Mouse (Mus musculus): Measurements from ENCODE around the gene Brinp3. TPM values are rescaled to one million over a fixed set of nuclear protein-coding genes. Genes with fewer than 3 reads are reported as not detected.
A peak's percentile ranks its signal among the peaks of the same experiment; 100 is the strongest.

Gene Brinp3
- 2.5 and 3.1 TPM in 2 replicates for polyA plus RNA-seq (2016; fragmentation: Nextera tagmentation; extraction: Ambion mirVana)

GRCm38 (mm10) chr1:146494681-146495331 is at the start of gene Brinp3:
Brinp3 (plus strand) TSS chr1:146494760.
- H3K36me3 ChIP-seq: no peaks in the 10 kb centered on the region
- H3K27ac ChIP-seq: no peak within 1 kb of the TSS
- peaks cover 20% of the 10 kb centered on the region for H3K27me3 ChIP-seq
- no peaks in the 10 kb centered on the region for H3K9me3 ChIP-seq
- 1% methylated on average over 19 of the region's 19 CpGs for WGBS
- no peak within 1 kb of the TSS for H3K9ac ChIP-seq
- H3K4me3 ChIP-seq: peak within 1 kb of the TSS; percentile 35
- no peak for ATAC-seq (ENCODE audit: insufficient number of reproducible peaks, insufficient read depth, low FRiP score, low TSS enrichment)
- H3K4me2 ChIP-seq (replicated peaks): peak within 1 kb of the TSS; percentile 60
- H3K4me1 ChIP-seq: 0 out of 2 replicates have a peak, but pooled peaks cover 4% of the 10 kb centered on the region

GRCm38 (mm10) chr1:146494221-146494620 is 339 bp upstream of the Brinp3 start:
- 0 out of 2 replicates have a peak, but pooled peaks cover 4% of the 10 kb centered on the region for H3K4me1 ChIP-seq
- ATAC-seq (ENCODE audit: insufficient number of reproducible peaks, insufficient read depth, low FRiP score, low TSS enrichment): no peak
- H3K9ac ChIP-seq: no peak overlapping the region

GRCm38 (mm10) chr1:146495386-146495785 is 826 bp downstream of the Brinp3 start:
- H3K27me3 ChIP-seq: peaks cover 20% of the 10 kb centered on the region
- no peaks in the 10 kb centered on the region for H3K36me3 ChIP-seq
- H3K9ac ChIP-seq: no peak overlapping the region
- 0 out of 2 replicates have a peak, but pooled peaks cover 4% of the 10 kb centered on the region for H3K4me1 ChIP-seq
- H3K9me3 ChIP-seq: no peaks in the 10 kb centered on the region
- H3K4me3 ChIP-seq: peak overlapping the region; percentile 35
- no peak for ATAC-seq (ENCODE audit: insufficient number of reproducible peaks, insufficient read depth, low FRiP score, low TSS enrichment)
- H3K4me2 ChIP-seq (replicated peaks): peak overlapping the region; percentile 60
- 4% methylated on average over 3 of the region's 3 CpGs for WGBS
- no peak overlapping the region for H3K27ac ChIP-seq

More at GRCm38 (mm10) chr1:146494221-146494620, 339 bp upstream of the Brinp3 start:
- Histone ChIP-seq H3K27ac (no peak overlapping the region), H3K4me3 (peak overlapping the region; percentile 35), H3K36me3 (no peaks in the 10 kb centered on the region), H3K4me2 (replicated peaks) (peak overlapping the region; percentile 60), H3K27me3 (peaks cover 20% of the 10 kb centered on the region), H3K9me3 (no peaks in the 10 kb centered on the region)
- WGBS: 9% methylated on average over 7 of the region's 7 CpGs

- Histone ChIP-seq H3K27ac (no peak overlapping the region), H3K4me3 (peak overlapping the region; percentile 47), H3K4me2 (replicated peaks) (peak overlapping the region; percentile 87), H3K4me1 (0 out of 2 replicates have a peak, but pooled peaks cover 4% of the 10 kb centered on the region), H3K27me3 (peaks cover 20% of the 10 kb centered on the region), H3K36me3 (no peaks in the 10 kb centered on the region), H3K9ac (peak overlapping the region; percentile 48; the same call in 1 of the 2 replicates), H3K9me3 (no peaks in the 10 kb centered on the region)
- under 1% methylated on average over 28 of the region's 28 CpGs for WGBS
- peak; percentile 76; the same call in 1 of the 2 replicates for ATAC-seq (ENCODE audit: insufficient number of reproducible peaks, insufficient read depth, low FRiP score, low TSS enrichment)
Observed at GRCm38 (mm10) chr1:146497381-146498081, 3.0 kb downstream of the Brinp3 start.

- Histone ChIP-seq H3K4me1 (0 out of 2 replicates have a peak, but pooled peaks cover 4% of the 10 kb centered on the region), H3K36me3 (no peaks in the 10 kb centered on the region), H3K9ac (peak overlapping the region; percentile 48; the same call in 1 of the 2 replicates), H3K27ac (no peak overlapping the region), H3K27me3 (peaks cover 20% of the 10 kb centered on the region), H3K9me3 (no peaks in the 10 kb centered on the region), H3K4me2 (replicated peaks) (peak overlapping the region; percentile 87), H3K4me3 (peak overlapping the region; percentile 47)
- under 1% methylated on average over 16 of the region's 16 CpGs for WGBS
- peak; percentile 37; the same call in 1 of the 2 replicates for ATAC-seq (ENCODE audit: insufficient number of reproducible peaks, insufficient read depth, low FRiP score, low TSS enrichment)
Observed at GRCm38 (mm10) chr1:146498085-146498779, 3.7 kb downstream of the Brinp3 start.

GRCm38 (mm10) chr1:146498780-146499114 is 4.2 kb downstream of the Brinp3 start:
- Histone ChIP-seq H3K4me2 (replicated peaks) (peak overlapping the region; percentile 87), H3K9me3 (no peaks in the 10 kb centered on the region), H3K27ac (no peak overlapping the region), H3K9ac (no peak overlapping the region), H3K27me3 (peaks cover 20% of the 10 kb centered on the region), H3K36me3 (no peaks in the 10 kb centered on the region), H3K4me1 (0 out of 2 replicates have a peak, but pooled peaks cover 4% of the 10 kb centered on the region), H3K4me3 (peak overlapping the region; percentile 47)
- WGBS: 0% methylated on average over 1 of the region's 1 CpGs
- 0 out of 2 replicates have a peak, but pooled peaks have one; percentile 8 for ATAC-seq (ENCODE audit: insufficient number of reproducible peaks, insufficient read depth, low FRiP score, low TSS enrichment)

GRCm38 (mm10) chr1:146515377-146515776 is 20.8 kb downstream of the Brinp3 start:
- 79% methylated on average over 2 of the region's 2 CpGs for WGBS
- Histone ChIP-seq H3K9ac (no peak overlapping the region), H3K27me3 (no peaks in the 10 kb centered on the region), H3K4me3 (no peak overlapping the region), H3K27ac (no peak overlapping the region), H3K36me3 (no peaks in the 10 kb centered on the region), H3K4me1 (no peaks in the 10 kb centered on the region), H3K9me3 (no peaks in the 10 kb centered on the region), H3K4me2 (replicated peaks) (no peak overlapping the region)
- no peak for ATAC-seq (ENCODE audit: insufficient number of reproducible peaks, insufficient read depth, low FRiP score, low TSS enrichment)

- no peak overlapping the region for H3K9ac ChIP-seq
- no peaks in the 10 kb centered on the region for H3K36me3 ChIP-seq
- H3K27me3 ChIP-seq: no peaks in the 10 kb centered on the region
- H3K9me3 ChIP-seq: no peaks in the 10 kb centered on the region
- ATAC-seq (ENCODE audit: insufficient number of reproducible peaks, insufficient read depth, low FRiP score, low TSS enrichment): no peak
- H3K27ac ChIP-seq: no peak overlapping the region
- H3K4me2 ChIP-seq (replicated peaks): no peak overlapping the region
- no peaks in the 10 kb centered on the region for H3K4me1 ChIP-seq
- no peak overlapping the region for H3K4me3 ChIP-seq
- 69% methylated on average over 11 of the region's 11 CpGs for WGBS
Observed at GRCm38 (mm10) chr1:146523727-146524573, 29.4 kb downstream of the Brinp3 start.

- ATAC-seq (ENCODE audit: insufficient number of reproducible peaks, insufficient read depth, low FRiP score, low TSS enrichment): no peak
Observed at GRCm38 (mm10) chr1:146528572-146528971, 34.0 kb downstream of the Brinp3 start.

GRCm38 (mm10) chr1:146546847-146547428 is 52.4 kb downstream of the Brinp3 start:
- Histone ChIP-seq H3K27ac (no peak overlapping the region), H3K27me3 (no peaks in the 10 kb centered on the region), H3K36me3 (no peaks in the 10 kb centered on the region), H3K4me3 (no peak overlapping the region), H3K4me1 (no peaks in the 10 kb centered on the region), H3K4me2 (replicated peaks) (no peak overlapping the region), H3K9ac (no peak overlapping the region), H3K9me3 (no peaks in the 10 kb centered on the region)
- no peak for ATAC-seq (ENCODE audit: insufficient number of reproducible peaks, insufficient read depth, low FRiP score, low TSS enrichment)
- WGBS: 67% methylated on average over 2 of the region's 2 CpGs

More at GRCm38 (mm10) chr1:146528572-146528971, 34.0 kb downstream of the Brinp3 start:
- H3K9ac ChIP-seq: no peak overlapping the region
- no peaks in the 10 kb centered on the region for H3K9me3 ChIP-seq
- H3K27me3 ChIP-seq: no peaks in the 10 kb centered on the region
- no peak overlapping the region for H3K27ac ChIP-seq
- no peaks in the 10 kb centered on the region for H3K36me3 ChIP-seq
- no peak overlapping the region for H3K4me2 ChIP-seq (replicated peaks)
- no peaks in the 10 kb centered on the region for H3K4me1 ChIP-seq
- no peak overlapping the region for H3K4me3 ChIP-seq
